Mouse (Mus musculus) liver, postnatal 0 days (tissue): ENCODE results near the gene Cul9.

Experiments
- CTCF ChIP-seq: sonication (generic); IDR thresholded peaks from 2 replicates; pipeline ENCODE4 v1.5.1; 2016; ENCODE audit warnings: antibody characterized with exemption, low read depth
- EP300 ChIP-seq: IDR thresholded peaks from 2 replicates; pipeline ENCODE4 v1.6.1; 2016; ENCODE audit warnings: antibody characterized with exemption, low read depth, mild to moderate bottlenecking

DNA sequence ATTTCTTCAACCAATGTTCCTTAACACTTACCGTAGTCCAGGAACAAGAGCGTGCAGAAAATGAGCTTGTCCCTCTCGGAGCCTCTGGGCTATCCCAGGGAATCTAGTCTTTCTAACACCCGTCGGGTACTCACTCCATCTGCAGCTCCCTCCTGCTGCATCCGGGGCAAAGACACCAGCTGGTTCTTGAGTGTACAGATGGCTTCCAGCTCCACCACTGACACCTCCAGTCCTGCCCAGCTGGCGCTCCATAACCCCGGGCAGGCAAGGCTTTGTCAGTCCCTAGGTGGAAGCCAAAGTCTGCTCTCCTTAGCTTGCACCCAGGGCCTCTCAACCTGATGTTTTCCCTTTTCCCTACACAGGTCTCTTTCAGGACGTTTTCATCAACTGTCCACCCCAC, 78.4 kb downstream of the Cul9 start:
- TF ChIP-seq EP300, result no peak
- TF ChIP-seq CTCF, result no peak
